ENCODE assay signal across 19 mouse cellular contexts in the genomic region with DNA sequence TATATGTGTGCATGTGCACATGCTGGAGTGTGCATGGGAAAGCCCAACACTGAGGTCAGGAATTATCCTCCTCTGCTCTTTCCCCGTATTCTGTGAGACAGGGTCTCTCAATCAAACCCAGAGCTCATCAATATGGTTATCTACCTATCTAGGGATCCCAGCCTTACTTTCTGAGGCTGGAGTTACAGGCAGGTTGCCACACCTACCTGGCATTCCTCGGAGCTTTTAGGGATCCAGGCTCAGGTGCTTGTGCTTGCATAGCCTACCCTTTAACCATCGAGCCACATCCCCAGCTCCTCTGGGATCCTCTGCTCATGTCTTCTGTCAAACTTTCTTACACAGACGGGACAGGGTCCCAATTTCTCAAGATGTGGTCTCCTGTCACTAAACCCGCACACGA. TPM values are rescaled to one million over a fixed set of nuclear protein-coding genes. Genes with fewer than 3 reads are reported as not detected.
DNase-seq lines count a peak whose midpoint lies in the region; ATAC-seq and TF ChIP-seq lines count a peak whose summit lies in the region.
"Had no signal": no experiment of that assay in that cellular context is flagged by ENCODE, and none has a peak within 500 bp of the region (broad histone marks: within the 10 kb centered on the region; RNA-seq: fewer than 3 reads in every experiment).

No protein-coding gene starts in this region.

- TF ChIP-seq CTCF in ES-Bruce4 (IDR thresholded peaks at IDR 0.05; ENCODE audit: low read depth, low read length), result no peak

- H3K9ac ChIP-seq in kidney, embryonic 16.5 days (replicated peaks; ENCODE audit: low read length), result no peak overlapping the region
- no peak overlapping the region for H3K9ac ChIP-seq in ES-Bruce4 (ENCODE audit: low read depth, poor library complexity, severe bottlenecking)
- no peak overlapping the region for H3K9ac ChIP-seq in intestine, embryonic 15.5 days
- H3K9ac ChIP-seq in hindbrain, embryonic 11.5 days (ENCODE audit: low read depth, low read length), result no peak overlapping the region
- H3K9ac ChIP-seq: neural tube, embryonic 13.5 days had no signal

- no peaks in the 10 kb centered on the region for H3K4me1 ChIP-seq in kidney, embryonic 16.5 days (ENCODE audit: insufficient read depth, low read length)
- peaks cover under 1% of the 10 kb centered on the region for H3K4me1 ChIP-seq in ES-Bruce4 (ENCODE audit: control insufficient read depth, insufficient read depth, low read length)
- peaks cover 24% of the 10 kb centered on the region for H3K4me1 ChIP-seq in intestine, embryonic 15.5 days (replicated peaks)
- H3K4me1 ChIP-seq in hindbrain, embryonic 11.5 days (replicated peaks; ENCODE audit: control insufficient read depth, insufficient read depth, low read length), result no peaks in the 10 kb centered on the region; the same call in 1 of the 2 replicates

- peak overlapping the region; percentile 28; the same call in 1 of the 2 replicates for H3K4me2 ChIP-seq in kidney, embryonic 16.5 days (replicated peaks; ENCODE audit: low read depth, low read length)
- peak overlapping the region; percentile 20; the same call in 1 of the 2 replicates for H3K4me2 ChIP-seq in intestine, embryonic 15.5 days (replicated peaks)
- H3K4me2 ChIP-seq in hindbrain, embryonic 11.5 days (replicated peaks; ENCODE audit: low read depth, low read length), result no peak overlapping the region
- H3K4me2 ChIP-seq: neural tube, embryonic 13.5 days had no signal

- H3K27ac ChIP-seq in kidney, embryonic 16.5 days (ENCODE audit: low read length), result no peak overlapping the region
- no peak overlapping the region for H3K27ac ChIP-seq in ES-Bruce4 (ENCODE audit: insufficient read depth, low read length)
- H3K27ac ChIP-seq in intestine, embryonic 15.5 days, result no peak overlapping the region
- H3K27ac ChIP-seq in hindbrain, embryonic 11.5 days (ENCODE audit: low read depth, low read length), result no peak overlapping the region
- H3K27ac ChIP-seq: midbrain, embryonic 10.5 days; neural tube, embryonic 13.5 days had no signal

- TF ChIP-seq POLR2A in ES-Bruce4 (IDR thresholded peaks at IDR 0.05; ENCODE audit: insufficient read depth, low read length), result no peak

- no peaks in the 10 kb centered on the region for H3K36me3 ChIP-seq in kidney, embryonic 16.5 days (ENCODE audit: insufficient read depth, low read length)
- H3K36me3 ChIP-seq in ES-Bruce4 (ENCODE audit: control insufficient read depth, insufficient read depth, low read length, poor library complexity, severe bottlenecking), result no peaks in the 10 kb centered on the region
- H3K36me3 ChIP-seq in intestine, embryonic 15.5 days, result no peaks in the 10 kb centered on the region
- no peaks in the 10 kb centered on the region for H3K36me3 ChIP-seq in hindbrain, embryonic 11.5 days (ENCODE audit: control insufficient read depth, insufficient read depth, low read length)
- H3K36me3 ChIP-seq: midbrain, embryonic 10.5 days; neural tube, embryonic 13.5 days had no signal

- WGBS in kidney, embryonic 16.5 days, result 42% methylated on average over 6 of the region's 6 CpGs
- 31% methylated on average over 6 of the region's 6 CpGs for WGBS in intestine, embryonic 15.5 days
- WGBS in hindbrain, embryonic 11.5 days, result 47% methylated on average over 6 of the region's 6 CpGs

- TF ChIP-seq EP300 in ES-Bruce4 (IDR thresholded peaks at IDR 0.05; ENCODE audit: insufficient read depth, low read depth, low read length), result no peak

- DNase-seq in embryo, embryonic 11 days, result peak; percentile 29
- DNase-seq in embryo, embryonic 10 days (ENCODE audit: low spot score), result no peak
- no peak for DNase-seq in kidney, adult 9 months
- no peak for DNase-seq in hindbrain, embryonic 11.5 days (ENCODE audit: low spot score)
- DNase-seq in right cerebral cortex, adult 2 months (ENCODE audit: low spot score in 2 of 2), result no peak
- DNase-seq: cerebellum, adult 11 months; left cerebral cortex, postnatal 4 days; lung, adult 2 months; thymus, postnatal 14 days had no signal

- ATAC-seq in kidney, embryonic 16.5 days (ENCODE audit: low FRiP score, low TSS enrichment), result no peak
- no peak for ATAC-seq in intestine, embryonic 15.5 days
- no peak for ATAC-seq in hindbrain, embryonic 11.5 days (ENCODE audit: low FRiP score)
- ATAC-seq: activated CD4-positive, CD25-positive, alpha-beta regulatory T cell, adult 4 months; forebrain, embryonic 14.5 days; inflammation-experienced regulatory T-cells, adult 6 months had no signal

- no peaks in the 10 kb centered on the region for H3K27me3 ChIP-seq in kidney, embryonic 16.5 days (ENCODE audit: insufficient read depth, low read length)
- H3K27me3 ChIP-seq in ES-Bruce4 (ENCODE audit: control insufficient read depth, insufficient read depth, low read length, poor library complexity, severe bottlenecking), result no peaks in the 10 kb centered on the region
- H3K27me3 ChIP-seq in intestine, embryonic 15.5 days (replicated peaks), result no peaks in the 10 kb centered on the region
- H3K27me3 ChIP-seq in hindbrain, embryonic 11.5 days (ENCODE audit: control insufficient read depth, insufficient read depth, low read length), result no peaks in the 10 kb centered on the region
- H3K27me3 ChIP-seq: neural tube, embryonic 13.5 days had no signal

- peak overlapping the region; percentile 18 for H3K4me3 ChIP-seq in kidney, embryonic 16.5 days (ENCODE audit: low read length)
- H3K4me3 ChIP-seq in ES-Bruce4 (ENCODE audit: low read depth, low read length), result peak overlapping the region; percentile 16
- no peak overlapping the region for H3K4me3 ChIP-seq in intestine, embryonic 15.5 days (replicated peaks)
- H3K4me3 ChIP-seq in hindbrain, embryonic 11.5 days (ENCODE audit: low read depth, low read length), result no peak overlapping the region
- H3K4me3 ChIP-seq: midbrain, embryonic 10.5 days; neural tube, embryonic 13.5 days had no signal

- H3K9me3 ChIP-seq in kidney, embryonic 16.5 days (ENCODE audit: low read length), result no peaks in the 10 kb centered on the region
- no peaks in the 10 kb centered on the region for H3K9me3 ChIP-seq in ES-Bruce4 (replicated peaks; ENCODE audit: control insufficient read depth, insufficient read depth, low read length, poor library complexity, severe bottlenecking)
- no peaks in the 10 kb centered on the region for H3K9me3 ChIP-seq in intestine, embryonic 15.5 days
- H3K9me3 ChIP-seq in hindbrain, embryonic 11.5 days (ENCODE audit: control insufficient read depth, low read length), result no peaks in the 10 kb centered on the region
- H3K9me3 ChIP-seq: midbrain, embryonic 10.5 days; neural tube, embryonic 13.5 days had no signal

RNA-seq across cellular contexts. Expression of a gene that starts 4.0 kb away (rescaled TPM):
- polyA plus RNA-seq in kidney, embryonic 16.5 days (2015; fragmentation: Nextera tagmentation; extraction: Ambion mirVana), result not detected in 2 replicates
- polyA plus RNA-seq in ES-Bruce4 (2011; ENCODE audit: insufficient read depth, insufficient read length, low read depth, missing spikeins), result not detected in 2 replicates
- 8.0 and 9.0 TPM in 2 replicates for polyA plus RNA-seq in intestine, embryonic 15.5 days (2015; fragmentation: Nextera tagmentation; extraction: Ambion mirVana)
- 0.17 TPM in 1 of 2 replicates, not detected in the other for polyA plus RNA-seq in hindbrain, embryonic 11.5 days (2014; fragmentation: Nextera tagmentation; extraction: Ambion mirVana)
- polyA plus RNA-seq: activated CD4-positive, CD25-positive, alpha-beta regulatory T cell, adult 4 months; forebrain, embryonic 14.5 days; heart, embryonic 16.5 days; inflammation-experienced regulatory T-cells, adult 6 months; lung, adult 2 months; midbrain, embryonic 10.5 days; spleen, adult 2 months had no signal

Comparison
In these comparisons a context has a peak if more than half of its experiments do, and no peak if none do; other contexts are left out.
1. H3K4me3 ChIP-seq: peak in kidney, embryonic 16.5 days (single experiment) and ES-Bruce4 (single experiment); none in intestine, embryonic 15.5 days (single experiment) and hindbrain, embryonic 11.5 days (single experiment).